Mouse (Mus musculus) liver, embryonic 14.5 days (tissue): ENCODE measurements around the gene Megf11.
A peak's percentile ranks its signal among the peaks of the same experiment; 100 is the strongest.

Experiments used
- CTCF ChIP-seq: IDR thresholded peaks from 2 replicates; pipeline ENCODE4 v1.5.1; 2016; ENCODE audit warnings: antibody characterized with exemption, low read depth, control low read depth
- EP300 ChIP-seq: IDR thresholded peaks from 2 replicates; pipeline ENCODE4 v1.6.1; 2016; ENCODE audit warnings: antibody characterized with exemption, low read depth

- TF ChIP-seq CTCF (peak; percentile 76), EP300 (no peak)
Observed at GRCm38 (mm10) chr9:64397108-64397507, 11.7 kb downstream of the Megf11 start.
